Mouse (Mus musculus) liver, embryonic 14.5 days (tissue): ENCODE results near the gene Cit.
A peak's percentile ranks its signal among the peaks of the same experiment; 100 is the strongest.

ENCODE experiments used
- CTCF ChIP-seq: IDR thresholded peaks from 2 replicates; pipeline ENCODE4 v1.5.1; 2016; ENCODE audit warnings: antibody characterized with exemption, low read depth, control low read depth
- EP300 ChIP-seq: IDR thresholded peaks from 2 replicates; pipeline ENCODE4 v1.6.1; 2016; ENCODE audit warnings: antibody characterized with exemption, low read depth

GRCm38 (mm10) chr5:115928786-115929507 is 83.9 kb downstream of the Cit start:
- TF ChIP-seq CTCF (peak; percentile 69), EP300 (no peak)
